Mouse (Mus musculus) bone marrow, adult 2 months (tissue): ENCODE measurements at regions not wholly inside any gene's neighbourhood (a gene's known extent, or its start where the extent isn't known, plus 50 kb on each side); places are given as distances from the start of the nearest gene placed in this dataset.

Source experiments
- CTCF ChIP-seq: fragments of 200-500 bp; IDR thresholded peaks from 2 replicates; pipeline ENCODE4 v1.5.1; 2011; ENCODE audit warnings: low read length, control low read depth; ENCODE audit not compliant: control insufficient read depth, insufficient read depth
- POLR2A ChIP-seq: fragments of 200-500 bp; IDR thresholded peaks from 2 replicates; pipeline ENCODE4 v1.6.1; 2011; ENCODE audit warnings: low read depth, mild to moderate bottlenecking, control low read depth, low read length, borderline replicate concordance; ENCODE audit not compliant: control insufficient read depth

DNA sequence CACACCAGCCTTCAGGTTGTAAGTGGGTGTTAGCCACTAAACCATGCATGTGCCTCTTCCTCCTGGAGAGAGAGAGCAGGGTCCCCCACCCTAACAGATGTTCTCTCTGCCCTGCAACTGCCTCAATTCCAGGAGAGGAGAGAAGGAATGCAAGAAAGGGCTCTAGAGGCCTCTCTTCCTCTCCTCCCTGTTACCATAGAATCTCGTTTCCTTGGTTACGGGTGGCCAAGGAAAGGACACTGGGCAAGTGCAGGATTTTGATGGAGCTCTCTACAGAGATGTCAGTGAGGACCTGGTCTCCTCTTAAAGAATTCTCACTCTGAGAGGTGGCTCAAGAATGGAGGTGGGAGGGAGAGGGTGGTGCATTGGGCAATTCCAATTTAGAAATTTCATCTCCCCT is 275.4 kb upstream of the N4bp1 start:
- no peak for TF ChIP-seq CTCF
- TF ChIP-seq POLR2A: no peak
